Mouse (Mus musculus) C2C12 (cell line): ENCODE data around the gene Hoxa5. TPM values are rescaled to one million over a fixed set of nuclear protein-coding genes. Genes with fewer than 3 reads are reported as not detected.

Source experiments
- H3K27me3 ChIP-seq: one replicate; pipeline ENCODE4 v1.6.1; 2011; ENCODE audit not compliant: control insufficient read depth, insufficient read depth, insufficient read length
- H3K36me3 ChIP-seq: one replicate; pipeline ENCODE4 v1.6.1; 2011; ENCODE audit not compliant: control insufficient read depth, insufficient read depth
- H3K4me3 ChIP-seq: one replicate; pipeline ENCODE4 v1.5.1; 2011; ENCODE audit warnings: mild to moderate bottlenecking, control low read depth; ENCODE audit not compliant: poor library complexity, insufficient read depth, severe bottlenecking
- H3K79me2 ChIP-seq: one replicate; pipeline ENCODE4 v1.6.1; 2011; ENCODE audit not compliant: control insufficient read depth, insufficient read depth
- H3K79me3 ChIP-seq: one replicate; pipeline ENCODE4 v1.6.1; 2011; ENCODE audit warnings: low read depth, control low read depth
- H3ac ChIP-seq: one replicate; pipeline ENCODE3; 2011; ENCODE audit warnings: low read depth; ENCODE audit not compliant: control insufficient read depth, insufficient read length
- CEBPB ChIP-seq: IDR thresholded peaks from one replicate; pipeline ENCODE4 v1.6.1; 2011; ENCODE audit warnings: low read depth, mild to moderate bottlenecking, control low read depth, moderate library complexity
- CTCF ChIP-seq: IDR thresholded peaks from one replicate; pipeline ENCODE4 v1.5.1; 2011; ENCODE audit not compliant: control insufficient read depth, insufficient read depth, insufficient read length
- FOSL1 ChIP-seq: IDR thresholded peaks from one replicate; pipeline ENCODE4 v1.8.0; 2011; ENCODE audit warnings: mild to moderate bottlenecking, low read length; ENCODE audit not compliant: poor library complexity, insufficient read depth, severe bottlenecking
- MAX ChIP-seq: IDR thresholded peaks from one replicate; pipeline ENCODE4 v1.6.1; 2011; ENCODE audit warnings: mild to moderate bottlenecking, control low read depth
- MYOD1 ChIP-seq: IDR thresholded peaks from one replicate; pipeline ENCODE4 v1.6.1; 2011; ENCODE audit warnings: low read depth; ENCODE audit not compliant: control insufficient read depth, insufficient read length
- MYOG ChIP-seq: IDR thresholded peaks from one replicate; pipeline ENCODE4 v1.6.1; 2011; ENCODE audit not compliant: control insufficient read depth, insufficient read length; ENCODE audit errors: extremely low read depth
- USF1 ChIP-seq: IDR thresholded peaks from one replicate; pipeline ENCODE4 v1.6.1; 2011; ENCODE audit warnings: low read depth, mild to moderate bottlenecking, control low read depth, moderate library complexity
- polyA plus RNA-seq: library from polyadenylated mRNA; unstranded; fragments of >200 nt; fragmentation: generic; extraction: Trizol; gene quantifications from one replicate; pipeline ENCODE4 v1.2.1, GENCODE M21; 2012; ENCODE audit warnings: missing spikeins

Hoxa5 gene
- polyA plus RNA-seq, 1 experiment: 1.5 TPM

DNA sequence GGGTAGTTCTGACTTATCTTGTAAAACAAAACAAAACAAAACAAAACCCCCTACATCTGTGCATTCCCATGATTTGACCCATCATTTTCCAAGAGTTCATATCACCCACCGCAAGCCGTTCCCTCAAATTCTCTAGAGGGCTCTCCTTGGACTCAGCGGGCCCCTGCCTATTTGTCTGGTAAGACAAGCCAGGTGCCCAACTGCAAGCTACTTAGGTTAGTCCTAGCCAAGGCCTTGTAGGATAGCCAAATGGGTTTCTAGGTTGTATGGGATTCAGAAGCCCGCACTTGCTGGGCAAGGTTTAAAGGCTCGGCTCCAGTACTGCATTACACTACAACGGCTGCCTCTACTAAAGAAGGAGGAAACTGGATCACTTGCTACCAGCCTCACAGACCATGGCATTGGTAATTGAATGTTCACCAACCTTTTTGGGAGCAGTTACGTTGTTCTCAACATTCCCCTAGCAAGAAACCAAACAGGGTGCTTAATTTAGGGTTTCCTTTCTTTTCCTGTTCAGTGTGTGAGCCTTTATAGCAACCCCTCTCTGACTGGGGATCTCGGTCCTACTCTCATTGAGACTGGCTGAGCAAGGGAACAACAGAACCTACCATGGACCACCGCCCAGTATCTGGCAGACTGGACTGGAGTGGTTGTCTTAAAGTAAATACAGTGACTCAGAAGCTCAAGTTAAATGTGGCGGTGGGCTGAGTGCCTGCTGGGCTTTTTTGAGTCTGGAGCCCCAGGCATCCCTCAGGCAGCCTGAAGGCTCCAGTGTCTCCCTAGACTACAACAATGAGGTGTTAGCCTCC lies 33.2 kb upstream of the Hoxa5 start:
- Histone ChIP-seq H3K79me2 (peaks cover 100% of the 10 kb centered on the region), H3K79me3 (peaks cover 82% of the 10 kb centered on the region), H3ac (peak overlapping the region; percentile 3), H3K4me3 (peak overlapping the region; percentile 72), H3K27me3 (no peaks in the 10 kb centered on the region), H3K36me3 (peaks cover 4% of the 10 kb centered on the region)
- TF ChIP-seq MYOG (no peak), MAX (no peak), MYOD1 (no peak), CTCF (no peak), FOSL1 (no peak), USF1 (no peak), CEBPB (no peak)

GRCm38 (mm10) chr6:52236806-52237205 lies 32.4 kb upstream of the Hoxa5 start:
- peaks cover 100% of the 10 kb centered on the region for H3K79me2 ChIP-seq
- peaks cover 87% of the 10 kb centered on the region for H3K79me3 ChIP-seq
- no peak overlapping the region for H3K4me3 ChIP-seq
- no peaks in the 10 kb centered on the region for H3K36me3 ChIP-seq
- TF ChIP-seq MYOG (no peak), MYOD1 (no peak), CEBPB (no peak), USF1 (no peak), CTCF (no peak), MAX (no peak), FOSL1 (no peak)
- no peak overlapping the region for H3ac ChIP-seq
- no peaks in the 10 kb centered on the region for H3K27me3 ChIP-seq

DNA sequence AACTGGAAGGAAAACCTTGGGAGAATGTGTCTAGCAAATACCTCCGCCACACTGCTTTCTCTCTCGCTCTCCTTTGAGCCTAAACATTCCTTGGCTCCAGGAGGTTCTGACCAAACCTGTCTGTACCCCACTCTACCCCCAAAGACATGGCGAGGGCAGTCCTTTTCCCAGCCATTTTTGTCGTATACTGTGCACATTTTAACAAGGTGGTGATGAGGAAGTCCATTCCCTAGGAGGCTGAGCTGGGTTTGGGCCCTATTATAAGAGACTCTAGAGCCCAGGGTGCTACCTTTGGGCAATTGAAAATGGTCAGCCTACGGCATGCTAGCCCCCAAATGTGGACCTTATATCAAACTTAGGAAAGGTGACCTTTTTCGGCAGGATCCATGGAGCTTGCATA lies 31.5 kb upstream of the Hoxa5 start:
- TF ChIP-seq CTCF: no peak
- TF ChIP-seq MYOG: no peak
- TF ChIP-seq MAX: no peak
- TF ChIP-seq USF1: no peak
- no peak for TF ChIP-seq MYOD1
- H3K79me3 ChIP-seq: peaks cover 92% of the 10 kb centered on the region
- peaks cover 100% of the 10 kb centered on the region for H3K79me2 ChIP-seq
- no peaks in the 10 kb centered on the region for H3K36me3 ChIP-seq
- H3ac ChIP-seq: no peak overlapping the region
- H3K27me3 ChIP-seq: no peaks in the 10 kb centered on the region
- H3K4me3 ChIP-seq: no peak overlapping the region

DNA sequence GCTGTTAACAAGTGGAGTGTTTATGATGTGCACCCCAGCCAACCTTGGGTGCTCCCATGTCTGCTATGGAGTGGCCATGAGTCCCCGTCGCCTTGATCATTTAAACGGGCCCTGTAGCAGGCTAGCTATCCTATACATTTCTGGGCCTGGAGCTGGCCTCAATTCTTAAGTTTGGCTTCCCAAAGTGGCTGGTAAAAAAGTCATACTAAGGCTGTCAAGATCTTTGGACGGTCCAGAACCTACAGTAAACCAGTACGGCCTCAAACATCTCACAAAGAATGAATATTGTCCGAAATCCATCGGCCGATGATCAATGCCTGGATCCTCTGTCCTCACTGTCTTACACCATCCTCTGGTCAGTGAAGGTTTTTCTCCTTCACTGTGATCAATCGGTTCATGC lies 30.9 kb upstream of the Hoxa5 start:
- TF ChIP-seq FOSL1: no peak
- TF ChIP-seq CEBPB: no peak
- TF ChIP-seq CTCF: no peak
- no peak for TF ChIP-seq MYOG
- TF ChIP-seq MYOD1: no peak
- no peak for TF ChIP-seq USF1
- no peak for TF ChIP-seq MAX
- Histone ChIP-seq H3ac (no peak overlapping the region), H3K79me3 (peaks cover 96% of the 10 kb centered on the region), H3K27me3 (no peaks in the 10 kb centered on the region), H3K79me2 (peaks cover 100% of the 10 kb centered on the region), H3K4me3 (no peak overlapping the region), H3K36me3 (no peaks in the 10 kb centered on the region)

DNA sequence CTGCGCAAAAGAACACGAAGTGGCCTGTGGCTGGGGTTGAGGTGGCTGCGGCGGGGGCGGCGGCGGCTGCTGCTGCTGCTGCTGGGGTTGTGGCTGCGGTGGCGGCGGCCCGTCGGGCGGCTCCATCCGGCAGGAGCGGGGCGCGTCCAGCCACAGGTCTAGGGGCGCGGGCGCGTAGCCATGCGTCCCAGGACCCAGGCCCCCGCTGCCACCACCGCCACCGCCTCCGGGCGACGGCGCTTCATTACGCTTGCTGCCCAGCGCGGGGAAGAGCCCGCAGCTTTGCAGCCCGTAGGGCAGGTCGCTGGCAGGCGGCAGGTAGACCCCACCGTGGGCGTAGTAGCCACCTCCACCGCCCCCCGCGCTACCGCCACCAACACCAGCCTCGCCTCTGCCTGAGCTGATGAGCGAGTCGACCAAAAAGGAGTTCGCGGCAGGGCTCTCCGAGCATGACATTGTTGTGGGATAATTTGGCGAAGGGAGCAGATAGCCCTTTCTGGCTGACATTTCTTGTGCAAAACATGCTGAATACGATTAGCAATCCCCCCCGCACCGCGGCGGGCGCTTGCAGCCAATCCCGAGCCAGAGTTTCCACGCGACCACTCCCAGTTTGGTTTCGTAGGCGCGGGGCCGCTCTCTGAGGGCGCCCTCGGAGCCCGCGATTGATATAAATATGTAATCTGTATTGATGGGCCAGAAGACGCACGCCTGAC lies 30.2 kb upstream of the Hoxa5 start:
- Histone ChIP-seq H3K4me3 (peak overlapping the region; percentile 45), H3K36me3 (no peaks in the 10 kb centered on the region), H3ac (peak overlapping the region; percentile 92), H3K27me3 (no peaks in the 10 kb centered on the region), H3K79me3 (peaks cover 96% of the 10 kb centered on the region), H3K79me2 (peaks cover 100% of the 10 kb centered on the region)
- TF ChIP-seq USF1 (no peak), MYOD1 (no peak), MYOG (no peak), MAX (no peak), CTCF (no peak), CEBPB (no peak), FOSL1 (no peak)
